ENCODE assay signal across 24 mouse cellular contexts in genomic region chr4:25488479-25489069, GRCm38 (mm10).
"Had no signal": no experiment of that assay in that cellular context is flagged by ENCODE, and none has a peak within 500 bp of the region (broad histone marks: within the 10 kb centered on the region; RNA-seq: fewer than 3 reads in every experiment).

No protein-coding gene starts in this region.

- H3K9ac ChIP-seq: heart, embryonic 13.5 days; heart, embryonic 15.5 days; hindbrain, embryonic 13.5 days; hindbrain, embryonic 15.5 days; kidney, embryonic 15.5 days; limb, embryonic 13.5 days; limb, embryonic 15.5 days; liver, embryonic 12.5 days had no signal

- H3K4me1 ChIP-seq: heart, embryonic 13.5 days; heart, embryonic 15.5 days; kidney, embryonic 15.5 days; limb, embryonic 13.5 days; limb, embryonic 15.5 days; liver, embryonic 12.5 days had no signal

- DNase-seq: gastrocnemius, postnatal 14 days; gastrocnemius, postnatal 36 days; heart, adult 11 months; heart, adult 2 months; heart, postnatal 14 days; heart, postnatal 36 days; kidney, adult 11 months; kidney, adult 2 months; kidney, adult 9 months; kidney, postnatal 14 days; kidney, postnatal 36 days; left cerebral cortex, postnatal 4 days had no signal

- H3K27ac ChIP-seq: heart, adult 2 months; heart, embryonic 13.5 days; heart, embryonic 15.5 days; hindbrain, embryonic 13.5 days; hindbrain, embryonic 15.5 days; hindbrain, postnatal 0 days; kidney, embryonic 15.5 days; kidney, postnatal 0 days; limb, embryonic 13.5 days; limb, embryonic 15.5 days; liver, embryonic 12.5 days had no signal

- H3K4me2 ChIP-seq: heart, embryonic 11.5 days; heart, embryonic 13.5 days; heart, embryonic 15.5 days; hindbrain, embryonic 13.5 days; hindbrain, embryonic 15.5 days; kidney, embryonic 15.5 days; limb, embryonic 13.5 days; limb, embryonic 15.5 days; liver, embryonic 12.5 days had no signal

- H3K9me3 ChIP-seq: heart, embryonic 13.5 days; heart, embryonic 15.5 days; hindbrain, embryonic 13.5 days; hindbrain, embryonic 15.5 days; kidney, embryonic 15.5 days; limb, embryonic 13.5 days; limb, embryonic 15.5 days; liver, embryonic 12.5 days had no signal

- H3K27me3 ChIP-seq: heart, embryonic 13.5 days; heart, embryonic 15.5 days; hindbrain, embryonic 13.5 days; hindbrain, embryonic 15.5 days; kidney, embryonic 15.5 days; limb, embryonic 13.5 days; limb, embryonic 15.5 days; liver, embryonic 12.5 days had no signal

- H3K4me3 ChIP-seq: heart, adult 2 months; heart, embryonic 13.5 days; heart, embryonic 15.5 days; hindbrain, embryonic 13.5 days; hindbrain, embryonic 15.5 days; kidney, embryonic 15.5 days; limb, embryonic 13.5 days; limb, embryonic 15.5 days; liver, embryonic 12.5 days had no signal

- H3K36me3 ChIP-seq: heart, embryonic 13.5 days; heart, embryonic 15.5 days; hindbrain, embryonic 13.5 days; hindbrain, embryonic 15.5 days; kidney, embryonic 15.5 days; limb, embryonic 13.5 days; limb, embryonic 15.5 days; liver, embryonic 12.5 days had no signal

- ATAC-seq: hindbrain, postnatal 0 days; intestine, embryonic 16.5 days; liver, embryonic 12.5 days had no signal
